Mouse (Mus musculus) B cell, adult 2 months (primary cell): Measurements from ENCODE around the gene Tbc1d32.
A peak's percentile ranks its signal among the peaks of the same experiment; 100 is the strongest.

Experiments
- DNase-seq, 2 experiments: peaks; one replicate each; pipeline ENCODE4 v3.0.0; 2022

Gene Tbc1d32

GRCm38 (mm10) chr10:56106333-56106995, 122.0 kb downstream of the Tbc1d32 start, which contains the start of gene Msl3l2:
Gene Msl3l2, plus strand, starts transcription at chr10:56106917.
- DNase-seq, result peak; percentile 89 to 91

DNA sequence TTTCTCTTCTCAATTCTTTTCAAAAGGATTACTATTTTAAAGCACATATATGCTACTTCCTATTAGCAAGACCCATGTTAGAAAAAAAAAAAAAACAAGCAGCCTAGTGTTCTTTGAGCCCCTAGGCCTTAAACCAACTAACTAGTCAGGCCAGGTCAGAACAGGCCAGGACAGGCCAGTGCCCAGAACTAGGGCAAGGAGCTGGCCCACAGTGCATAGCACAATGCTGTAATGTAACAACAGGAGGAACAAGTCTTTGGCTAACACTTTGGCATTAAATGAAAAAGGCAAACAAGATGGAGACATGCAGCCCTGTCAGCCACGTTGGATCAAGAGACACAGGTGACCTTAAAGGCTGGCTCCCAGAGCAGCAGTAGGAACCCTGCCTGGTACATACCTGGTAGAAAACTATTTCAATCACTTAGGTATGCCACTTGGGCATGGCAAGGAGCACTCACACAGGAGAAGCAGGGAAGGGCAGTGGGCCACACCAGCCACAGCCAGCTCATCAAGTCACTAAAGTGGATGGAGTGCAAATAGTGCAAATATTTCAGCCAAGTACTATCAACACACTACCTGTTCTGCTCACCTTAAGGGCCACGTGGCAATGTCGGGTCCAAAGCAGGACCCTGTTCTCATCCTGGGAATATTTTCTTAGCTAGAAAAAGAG, 128.7 kb downstream of the Tbc1d32 start:
- DNase-seq, result no peak

- DNase-seq, result no peak
These were observed 129.4 kb downstream of the Tbc1d32 start for GRCm38 (mm10) chr10:56099126-56099525.

DNA sequence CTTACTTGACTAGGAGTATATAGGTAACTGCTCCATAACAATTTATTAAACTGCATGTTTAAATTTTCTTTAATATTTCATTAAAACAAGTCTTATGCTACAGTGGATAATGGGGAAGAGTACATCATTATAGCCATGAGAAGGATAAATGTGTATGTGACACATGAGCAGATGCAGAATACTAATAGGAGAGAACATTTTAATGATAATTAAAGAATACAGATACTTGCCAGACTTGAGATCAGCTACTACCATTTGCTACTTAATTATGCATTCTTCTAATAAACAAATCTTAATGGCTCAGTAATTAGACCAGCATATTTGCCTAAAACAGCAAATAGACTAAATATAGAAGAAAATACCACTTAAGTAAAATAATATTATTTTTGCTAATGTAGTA, 131.7 kb downstream of the Tbc1d32 start:
- DNase-seq, result no peak

DNA sequence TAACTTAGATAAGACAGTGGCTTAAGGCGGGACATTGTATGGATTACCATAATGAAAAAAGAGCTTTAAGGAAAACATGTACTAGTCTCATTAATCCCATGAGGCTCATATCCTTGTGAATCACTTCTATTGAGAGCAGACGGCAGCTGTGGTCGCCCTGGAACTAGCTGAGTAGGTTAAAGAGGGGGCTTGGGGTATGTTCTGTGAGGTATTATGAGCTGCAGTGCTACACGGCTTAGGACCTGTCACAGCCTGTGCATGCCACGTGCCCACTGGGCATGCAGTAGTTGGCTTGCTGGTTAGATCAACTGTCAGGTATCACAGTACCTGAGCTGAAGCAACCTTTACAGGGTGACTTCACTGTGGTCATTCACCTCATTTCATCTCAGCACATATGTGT, 133.9 kb downstream of the Tbc1d32 start:
- DNase-seq, result no peak

DNA sequence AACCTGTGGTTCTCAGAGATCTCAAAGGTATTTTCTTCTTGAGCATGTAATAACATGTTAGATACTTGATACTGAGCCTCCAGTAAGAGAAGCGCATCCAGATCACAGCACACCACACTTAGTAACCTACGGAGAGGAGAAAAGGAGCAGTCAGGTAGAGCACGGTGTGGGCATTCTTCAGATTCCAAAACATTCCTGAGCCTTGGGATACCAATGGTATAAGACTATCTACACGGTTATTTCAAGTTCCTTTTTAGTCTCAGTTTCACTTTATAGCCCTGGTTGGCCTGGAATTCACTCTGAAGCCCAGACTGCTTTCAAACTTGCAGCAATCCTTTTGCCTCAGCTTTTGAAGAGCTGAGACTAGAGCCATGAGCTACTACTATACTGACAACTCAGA, 138.8 kb downstream of the Tbc1d32 start:
- no peak for DNase-seq

DNA sequence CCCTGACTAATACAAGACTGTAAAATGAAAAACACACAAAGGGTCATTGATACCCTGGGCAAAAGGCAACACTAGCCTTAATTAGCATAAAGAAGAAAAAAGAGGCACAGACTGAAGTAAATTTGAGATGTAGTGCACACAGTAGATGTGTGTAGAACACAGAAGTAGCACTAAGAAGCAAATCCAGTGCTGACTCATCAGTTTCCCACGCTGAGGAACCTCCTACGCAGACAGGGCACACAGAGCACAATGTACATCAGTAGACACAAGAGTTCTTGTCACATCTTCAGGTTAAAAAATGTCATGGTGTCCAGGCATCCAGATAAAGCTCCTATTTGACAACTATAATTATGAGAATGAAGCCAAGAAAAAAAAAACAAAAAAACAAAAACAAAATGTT, 165.7 kb downstream of the Tbc1d32 start:
- DNase-seq, result no peak

GRCm38 (mm10) chr10:56061238-56061830, 167.2 kb downstream of the Tbc1d32 start:
- DNase-seq, result no peak

- no peak for DNase-seq
These were observed 169.5 kb downstream of the Tbc1d32 start for GRCm38 (mm10) chr10:56058979-56059422.

GRCm38 (mm10) chr10:56025400-56025799, 203.1 kb downstream of the Tbc1d32 start:
- DNase-seq, result no peak

DNA sequence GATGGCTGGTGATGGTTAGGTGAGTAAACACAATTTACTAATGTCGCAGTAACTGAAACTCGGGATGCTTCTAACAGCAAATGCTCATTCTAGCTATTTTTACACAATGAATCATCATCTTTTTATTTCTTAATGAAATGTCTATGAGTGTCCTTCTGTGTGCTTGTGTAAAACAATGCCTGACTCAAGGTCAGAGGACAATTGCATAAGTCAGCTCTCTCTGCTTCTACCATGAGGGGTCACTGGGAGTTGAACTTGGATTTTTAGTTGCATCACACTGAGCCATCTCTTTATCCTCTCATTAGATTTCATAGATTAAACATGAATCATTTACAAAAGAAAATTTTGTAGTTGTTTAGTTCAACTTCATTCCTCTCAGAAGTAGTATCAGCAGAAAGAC, 203.9 kb downstream of the Tbc1d32 start:
- no peak for DNase-seq

- DNase-seq, result peak; percentile 19 to 44
These were observed 248.5 kb downstream of the Tbc1d32 start for GRCm38 (mm10) chr10:55979898-55980521.

GRCm38 (mm10) chr10:55978001-55978400, 250.5 kb downstream of the Tbc1d32 start:
- DNase-seq, result no peak
